Mouse (Mus musculus): ENCODE measurements around the gene Pkn3. TPM values are rescaled to one million over a fixed set of nuclear protein-coding genes. Genes with fewer than 3 reads are reported as not detected.

Pkn3 gene
- polyA plus RNA-seq, 1 experiment from 2014 or later, result 5.6 TPM

GRCm38 (mm10) chr2:30067031-30067888 lies 10.2 kb upstream of the Pkn3 start:
- Histone ChIP-seq H3K27ac (replicated peaks; ENCODE audit: low read depth, low read length) (peak overlapping the region; percentile 99), H3K9ac (ENCODE audit: low read depth, low read length) (peak overlapping the region; percentile 99), H3K4me2 (ENCODE audit: low read depth, low read length) (peak overlapping the region; percentile 77), H3K27me3 (replicated peaks; ENCODE audit: control insufficient read depth, insufficient read depth, low read length) (no peaks in the 10 kb centered on the region), H3K4me3 (ENCODE audit: low read depth, low read length) (peak overlapping the region; percentile 93), H3K36me3 (ENCODE audit: control insufficient read depth, insufficient read depth, low read length) (peaks cover 36% of the 10 kb centered on the region), H3K4me1 (ENCODE audit: control insufficient read depth, insufficient read depth, low read length) (peaks cover 27% of the 10 kb centered on the region), H3K9me3 (ENCODE audit: control insufficient read depth, low read length) (no peaks in the 10 kb centered on the region)
- DNase-seq (ENCODE audit: low spot score), result peak; percentile 53
- under 1% methylated on average over 32 of the region's 69 CpGs for WGBS
- peak; percentile 7 for ATAC-seq (ENCODE audit: low read depth)

GRCm38 (mm10) chr2:30067962-30068361 lies 9.5 kb upstream of the Pkn3 start:
- peak overlapping the region; percentile 93 for H3K4me3 ChIP-seq (ENCODE audit: low read depth, low read length)
- peak overlapping the region; percentile 99 for H3K9ac ChIP-seq (ENCODE audit: low read depth, low read length)
- peak overlapping the region; percentile 77 for H3K4me2 ChIP-seq (ENCODE audit: low read depth, low read length)
- peaks cover 42% of the 10 kb centered on the region for H3K36me3 ChIP-seq (ENCODE audit: control insufficient read depth, insufficient read depth, low read length)
- peaks cover 27% of the 10 kb centered on the region for H3K4me1 ChIP-seq (ENCODE audit: control insufficient read depth, insufficient read depth, low read length)
- WGBS, result 12% methylated on average over 7 of the region's 7 CpGs
- no peaks in the 10 kb centered on the region for H3K9me3 ChIP-seq (ENCODE audit: control insufficient read depth, low read length)
- H3K27me3 ChIP-seq (replicated peaks; ENCODE audit: control insufficient read depth, insufficient read depth, low read length), result no peaks in the 10 kb centered on the region
- DNase-seq (ENCODE audit: low spot score) (no peak), ATAC-seq (ENCODE audit: low read depth) (no peak)
- no peak overlapping the region for H3K27ac ChIP-seq (replicated peaks; ENCODE audit: low read depth, low read length)

GRCm38 (mm10) chr2:30072875-30073274 lies 4.6 kb upstream of the Pkn3 start:
- no peaks in the 10 kb centered on the region for H3K27me3 ChIP-seq (replicated peaks; ENCODE audit: control insufficient read depth, insufficient read depth, low read length)
- DNase-seq (ENCODE audit: low spot score), result no peak
- H3K9ac ChIP-seq (ENCODE audit: low read depth, low read length), result no peak overlapping the region
- no peak overlapping the region for H3K4me3 ChIP-seq (ENCODE audit: low read depth, low read length)
- no peaks in the 10 kb centered on the region for H3K9me3 ChIP-seq (ENCODE audit: control insufficient read depth, low read length)
- no peak overlapping the region for H3K27ac ChIP-seq (replicated peaks; ENCODE audit: low read depth, low read length)
- peaks cover 6% of the 10 kb centered on the region for H3K4me1 ChIP-seq (ENCODE audit: control insufficient read depth, insufficient read depth, low read length)
- H3K4me2 ChIP-seq (ENCODE audit: low read depth, low read length), result no peak overlapping the region
- no peak for ATAC-seq (ENCODE audit: low read depth)
- peaks cover 54% of the 10 kb centered on the region for H3K36me3 ChIP-seq (ENCODE audit: control insufficient read depth, insufficient read depth, low read length)
- WGBS, result 70% methylated on average over 7 of the region's 7 CpGs

- H3K4me1 ChIP-seq (ENCODE audit: control insufficient read depth, insufficient read depth, low read length), result peaks cover 2% of the 10 kb centered on the region; the same call in 1 of the 2 replicates
- H3K36me3 ChIP-seq (ENCODE audit: control insufficient read depth, insufficient read depth, low read length), result peaks cover 50% of the 10 kb centered on the region
- H3K9ac ChIP-seq (ENCODE audit: low read depth, low read length), result no peak overlapping the region
- DNase-seq (ENCODE audit: low spot score), result no peak
- WGBS, result 64% methylated on average over 3 of the region's 3 CpGs
- H3K27me3 ChIP-seq (replicated peaks; ENCODE audit: control insufficient read depth, insufficient read depth, low read length), result no peaks in the 10 kb centered on the region
- H3K4me2 ChIP-seq (ENCODE audit: low read depth, low read length), result no peak overlapping the region
- no peaks in the 10 kb centered on the region for H3K9me3 ChIP-seq (ENCODE audit: control insufficient read depth, low read length)
- ATAC-seq (ENCODE audit: low read depth), result no peak
- H3K27ac ChIP-seq (replicated peaks; ENCODE audit: low read depth, low read length), result no peak overlapping the region
- H3K4me3 ChIP-seq (ENCODE audit: low read depth, low read length), result no peak overlapping the region
Measured at GRCm38 (mm10) chr2:30073285-30073684, 4.2 kb upstream of the Pkn3 start.

GRCm38 (mm10) chr2:30075625-30076024 lies 1.9 kb upstream of the Pkn3 start:
- no peak for ATAC-seq (ENCODE audit: low read depth)
- no peak overlapping the region for H3K4me3 ChIP-seq (ENCODE audit: low read depth, low read length)
- peaks cover 26% of the 10 kb centered on the region for H3K36me3 ChIP-seq (ENCODE audit: control insufficient read depth, insufficient read depth, low read length)
- no peaks in the 10 kb centered on the region for H3K4me1 ChIP-seq (ENCODE audit: control insufficient read depth, insufficient read depth, low read length)
- DNase-seq (ENCODE audit: low spot score), result no peak
- 91% methylated on average over 3 of the region's 3 CpGs for WGBS
- no peak overlapping the region for H3K27ac ChIP-seq (replicated peaks; ENCODE audit: low read depth, low read length)
- no peaks in the 10 kb centered on the region for H3K9me3 ChIP-seq (ENCODE audit: control insufficient read depth, low read length)
- H3K4me2 ChIP-seq (ENCODE audit: low read depth, low read length), result no peak overlapping the region
- no peak overlapping the region for H3K9ac ChIP-seq (ENCODE audit: low read depth, low read length)
- H3K27me3 ChIP-seq (replicated peaks; ENCODE audit: control insufficient read depth, insufficient read depth, low read length), result no peaks in the 10 kb centered on the region

GRCm38 (mm10) chr2:30076439-30076838 lies 1.0 kb upstream of the Pkn3 start:
- H3K36me3 ChIP-seq (ENCODE audit: control insufficient read depth, insufficient read depth, low read length), result peaks cover 25% of the 10 kb centered on the region
- no peak overlapping the region for H3K4me3 ChIP-seq (ENCODE audit: low read depth, low read length)
- H3K9ac ChIP-seq (ENCODE audit: low read depth, low read length), result no peak overlapping the region
- no peak overlapping the region for H3K27ac ChIP-seq (replicated peaks; ENCODE audit: low read depth, low read length)
- H3K4me1 ChIP-seq (ENCODE audit: control insufficient read depth, insufficient read depth, low read length), result no peaks in the 10 kb centered on the region
- H3K9me3 ChIP-seq (ENCODE audit: control insufficient read depth, low read length), result no peaks in the 10 kb centered on the region
- WGBS, result 92% methylated on average over 9 of the region's 9 CpGs
- no peak overlapping the region for H3K4me2 ChIP-seq (ENCODE audit: low read depth, low read length)
- H3K27me3 ChIP-seq (replicated peaks; ENCODE audit: control insufficient read depth, insufficient read depth, low read length), result no peaks in the 10 kb centered on the region
- DNase-seq (ENCODE audit: low spot score) (no peak), ATAC-seq (ENCODE audit: low read depth) (no peak)

- Histone ChIP-seq H3K9ac (ENCODE audit: low read depth, low read length) (0 out of 2 replicates have a peak overlapping the region, but pooled peaks have one; percentile 64), H3K4me3 (ENCODE audit: low read depth, low read length) (peak overlapping the region; percentile 60; the same call in 1 of the 2 replicates), H3K36me3 (ENCODE audit: control insufficient read depth, insufficient read depth, low read length) (peaks cover 21% of the 10 kb centered on the region), H3K27ac (replicated peaks; ENCODE audit: low read depth, low read length) (peak overlapping the region; percentile 77), H3K9me3 (ENCODE audit: control insufficient read depth, low read length) (no peaks in the 10 kb centered on the region), H3K4me1 (ENCODE audit: control insufficient read depth, insufficient read depth, low read length) (no peaks in the 10 kb centered on the region), H3K27me3 (replicated peaks; ENCODE audit: control insufficient read depth, insufficient read depth, low read length) (no peaks in the 10 kb centered on the region), H3K4me2 (ENCODE audit: low read depth, low read length) (peak overlapping the region; percentile 91)
- WGBS, result 55% methylated on average over 6 of the region's 6 CpGs
- no peak for ATAC-seq (ENCODE audit: low read depth)
- no peak for DNase-seq (ENCODE audit: low spot score)
Measured at GRCm38 (mm10) chr2:30076959-30077358, 525 bp upstream of the Pkn3 start.

GRCm38 (mm10) chr2:30078349-30078712 lies 847 bp downstream of the Pkn3 start:
- peak overlapping the region; percentile 64; the same call in 1 of the 2 replicates for H3K9ac ChIP-seq (ENCODE audit: low read depth, low read length)
- ATAC-seq (ENCODE audit: low read depth), result no peak
- 17% methylated on average over 10 of the region's 10 CpGs for WGBS

More at GRCm38 (mm10) chr2:30078349-30078712, 847 bp downstream of the Pkn3 start:
- H3K4me3 ChIP-seq (ENCODE audit: low read depth, low read length), result peak overlapping the region; percentile 60
- H3K36me3 ChIP-seq (ENCODE audit: control insufficient read depth, insufficient read depth, low read length), result peaks cover 9% of the 10 kb centered on the region; the same call in 1 of the 2 replicates
- peak overlapping the region; percentile 77 for H3K27ac ChIP-seq (replicated peaks; ENCODE audit: low read depth, low read length)
- no peaks in the 10 kb centered on the region for H3K27me3 ChIP-seq (replicated peaks; ENCODE audit: control insufficient read depth, insufficient read depth, low read length)
- H3K9me3 ChIP-seq (ENCODE audit: control insufficient read depth, low read length), result no peaks in the 10 kb centered on the region
- peak; percentile 41 for DNase-seq (ENCODE audit: low spot score)
- no peaks in the 10 kb centered on the region for H3K4me1 ChIP-seq (ENCODE audit: control insufficient read depth, insufficient read depth, low read length)
- H3K4me2 ChIP-seq (ENCODE audit: low read depth, low read length), result peak overlapping the region; percentile 91
